Mouse (Mus musculus) heart, embryonic 13.5 days (tissue): Measurements from ENCODE around the gene Enpp7. TPM values are rescaled to one million over a fixed set of nuclear protein-coding genes. Genes with fewer than 3 reads are reported as not detected.

ENCODE experiments used
- ATAC-seq: fragments of 200-750 bp; cut with Nextera tagmentation; 2 replicates; pipeline ENCODE4 v1.8.0; 2017; ENCODE audit warnings: moderate TSS enrichment; ENCODE audit not compliant: insufficient number of reproducible peaks, low FRiP score, low TSS enrichment; ENCODE audit errors: extremely low read depth
- H3K27ac ChIP-seq: fragments of 300-500 bp; sonication (generic); replicated peaks from 2 replicates; pipeline ENCODE4 v1.5.1; 2015; ENCODE audit warnings: moderate library complexity, mild to moderate bottlenecking, inconsistent platforms
- H3K27me3 ChIP-seq: fragments of 300-500 bp; sonication (generic); replicated peaks from 2 replicates; pipeline ENCODE4 v1.6.1; 2015; ENCODE audit warnings: mild to moderate bottlenecking, inconsistent platforms
- H3K36me3 ChIP-seq: fragments of 300-500 bp; sonication (generic); 2 replicates; pipeline ENCODE4 v1.6.1; 2015; ENCODE audit warnings: mild to moderate bottlenecking, inconsistent platforms
- H3K4me1 ChIP-seq: fragments of 300-500 bp; sonication (generic); 2 replicates; pipeline ENCODE4 v1.6.1; 2015; ENCODE audit warnings: inconsistent platforms
- H3K4me2 ChIP-seq: fragments of 300-500 bp; sonication (generic); 2 replicates; pipeline ENCODE4 v1.6.1; 2015; ENCODE audit warnings: inconsistent platforms, mild to moderate bottlenecking, moderate library complexity
- H3K4me3 ChIP-seq: fragments of 300-500 bp; sonication (generic); 2 replicates; pipeline ENCODE4 v1.5.1; 2015; ENCODE audit warnings: moderate library complexity, mild to moderate bottlenecking, inconsistent platforms
- H3K9ac ChIP-seq: fragments of 300-500 bp; sonication (generic); 2 replicates; pipeline ENCODE4 v1.6.1; 2015; ENCODE audit warnings: inconsistent platforms, mild to moderate bottlenecking, moderate library complexity
- H3K9me3 ChIP-seq: fragments of 300-500 bp; sonication (generic); 2 replicates; pipeline ENCODE4 v1.6.1; 2016; ENCODE audit warnings: inconsistent platforms
- WGBS: fragments of 180-500 bp; shearing (Covaris S2); methylation state at CpG from one replicate; pipeline ENCODE4 v1.1.7; 2015; ENCODE audit warnings: mixed read lengths; 5-methylcytosine and 5-hydroxymethylcytosine counted together
- polyA plus RNA-seq: library from polyadenylated mRNA; unstranded; fragments of >200 nt; fragmentation: Nextera tagmentation; extraction: Ambion mirVana; gene quantifications from 2 replicates; pipeline ENCODE4 v1.2.1, GENCODE M21; 2015

Enpp7 gene
- not detected in 2 replicates for polyA plus RNA-seq

DNA sequence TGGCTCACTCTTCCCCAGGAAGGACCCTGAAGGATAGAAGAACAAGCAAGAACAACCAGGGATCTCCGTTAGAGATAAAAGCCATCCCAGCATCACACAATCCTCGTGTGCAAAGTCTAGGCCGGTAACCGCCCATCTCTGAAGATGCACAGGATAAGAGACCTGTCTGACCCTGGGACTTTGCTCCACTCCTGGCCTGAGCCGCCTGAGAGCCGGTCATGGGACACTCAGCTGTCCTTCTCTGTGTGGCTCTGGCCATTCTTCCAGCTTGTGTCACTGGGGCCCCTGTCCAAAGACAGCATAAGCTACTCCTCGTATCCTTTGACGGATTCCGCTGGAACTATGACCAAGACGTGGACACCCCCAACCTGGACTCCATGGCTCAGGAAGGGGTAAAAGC is at the start of gene Enpp7:
Gene Enpp7, plus strand, starts transcription at position 190 of the 400 bp plus-strand sequence.
- H3K4me3 ChIP-seq: no peak within 1 kb of the TSS
- peaks cover 23% of the 10 kb centered on the region for H3K27me3 ChIP-seq
- WGBS: 80% methylated on average over 10 of the region's 10 CpGs
- H3K4me1 ChIP-seq: peaks cover 20% of the 10 kb centered on the region
- no peaks in the 10 kb centered on the region for H3K36me3 ChIP-seq
- H3K9me3 ChIP-seq: no peaks in the 10 kb centered on the region
- no peak within 1 kb of the TSS for H3K9ac ChIP-seq
- H3K4me2 ChIP-seq: no peak within 1 kb of the TSS
- ATAC-seq: no peak
- no peak within 1 kb of the TSS for H3K27ac ChIP-seq

DNA sequence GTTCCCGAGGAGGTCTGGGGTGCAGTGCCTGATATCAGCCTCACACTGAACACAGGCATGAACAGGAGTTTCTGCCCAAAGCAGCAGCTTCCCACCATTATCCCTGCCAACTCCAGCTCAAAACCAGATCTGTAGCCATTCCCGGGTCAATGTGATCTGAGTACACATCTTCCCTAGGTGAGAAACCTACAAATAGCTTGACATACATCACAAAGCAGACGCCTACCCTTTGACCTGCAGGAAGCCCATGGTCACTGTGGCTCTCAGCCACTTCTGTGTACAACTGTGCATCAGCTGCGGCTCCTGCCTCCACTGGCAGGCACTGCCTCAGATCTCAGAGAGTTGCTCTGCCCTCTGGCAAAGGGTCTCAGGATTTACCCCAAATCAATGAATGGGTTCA is 48.3 kb upstream of the Enpp7 start:
- H3K9me3 ChIP-seq: no peaks in the 10 kb centered on the region
- 74% methylated on average over 4 of the region's 4 CpGs for WGBS
- H3K27me3 ChIP-seq: peaks cover 48% of the 10 kb centered on the region
- H3K36me3 ChIP-seq: no peaks in the 10 kb centered on the region
- no peak overlapping the region for H3K9ac ChIP-seq
- ATAC-seq: no peak
- no peak overlapping the region for H3K4me3 ChIP-seq
- H3K27ac ChIP-seq: no peak overlapping the region
- no peak overlapping the region for H3K4me2 ChIP-seq
- no peaks in the 10 kb centered on the region for H3K4me1 ChIP-seq

DNA sequence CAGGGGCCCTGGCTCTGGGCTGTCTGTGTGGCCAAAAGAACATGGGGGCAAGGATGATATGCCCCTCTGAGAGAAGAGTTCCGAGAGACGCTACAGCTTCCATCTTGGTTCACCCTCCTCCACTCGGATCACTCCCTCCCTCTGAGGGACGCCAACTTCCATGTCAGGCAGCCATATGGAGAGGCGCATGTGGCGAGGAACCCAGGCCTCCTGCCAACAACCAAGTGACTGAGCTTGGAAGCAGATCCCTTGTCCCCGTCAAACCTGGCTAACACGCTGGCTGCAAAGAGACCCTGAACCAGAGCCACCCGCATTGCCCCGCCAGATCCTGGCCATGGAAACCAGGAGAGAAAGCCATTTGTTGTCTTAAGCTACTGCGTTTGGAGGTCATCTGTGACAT is 47.4 kb upstream of the Enpp7 start:
- WGBS: 78% methylated on average over 11 of the region's 11 CpGs
- peaks cover 51% of the 10 kb centered on the region for H3K27me3 ChIP-seq
- no peak overlapping the region for H3K4me3 ChIP-seq
- H3K9me3 ChIP-seq: no peaks in the 10 kb centered on the region
- H3K4me2 ChIP-seq: no peak overlapping the region
- no peak overlapping the region for H3K9ac ChIP-seq
- ATAC-seq: no peak
- H3K4me1 ChIP-seq: no peaks in the 10 kb centered on the region
- no peak overlapping the region for H3K27ac ChIP-seq
- no peaks in the 10 kb centered on the region for H3K36me3 ChIP-seq

DNA sequence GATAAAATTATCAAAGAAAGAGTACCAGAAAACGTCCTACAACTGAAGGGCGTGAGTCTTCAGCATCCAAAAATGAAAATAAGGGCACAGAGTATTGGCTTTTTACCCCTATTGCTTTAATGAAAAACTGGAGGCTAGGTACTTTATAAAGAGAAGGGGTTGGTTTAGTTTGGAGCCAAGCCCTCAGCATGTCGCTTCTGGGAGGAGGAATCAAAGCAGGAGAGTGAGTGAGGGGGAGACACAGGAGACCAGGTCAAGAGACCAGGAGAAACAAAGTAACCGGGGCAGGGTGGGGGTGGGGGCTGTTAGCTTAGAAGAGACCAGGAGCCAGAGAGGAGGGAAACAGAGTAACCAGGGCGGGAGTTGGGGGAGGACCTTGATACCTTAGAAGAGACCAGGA is 46.7 kb upstream of the Enpp7 start:
- Histone ChIP-seq H3K9ac (no peak overlapping the region), H3K36me3 (no peaks in the 10 kb centered on the region), H3K4me2 (no peak overlapping the region), H3K4me1 (no peaks in the 10 kb centered on the region), H3K27ac (no peak overlapping the region), H3K27me3 (peaks cover 58% of the 10 kb centered on the region), H3K4me3 (no peak overlapping the region), H3K9me3 (no peaks in the 10 kb centered on the region)
- no peak for ATAC-seq
- 43% methylated on average over 5 of the region's 5 CpGs for WGBS

DNA sequence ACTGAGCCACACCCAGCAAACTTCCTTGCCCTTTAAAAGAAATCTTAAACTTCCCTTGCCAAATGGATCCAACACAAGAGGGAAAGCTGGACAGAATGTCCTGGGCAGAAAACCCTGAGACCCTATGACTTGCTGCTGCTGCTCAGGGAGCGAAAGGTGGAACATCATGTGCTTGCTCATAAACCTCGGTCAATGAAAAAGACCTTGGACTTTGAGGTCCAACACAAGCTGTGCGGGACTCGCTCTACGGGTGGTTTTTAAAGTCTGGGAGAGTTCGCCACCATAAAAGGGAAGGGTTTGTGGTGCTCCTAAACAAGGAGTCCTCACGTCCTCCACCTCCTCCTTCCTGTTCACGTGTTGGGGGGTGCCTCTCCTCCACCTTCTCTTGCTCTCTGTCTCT is 42.1 kb upstream of the Enpp7 start:
- H3K36me3 ChIP-seq: no peaks in the 10 kb centered on the region
- H3K4me2 ChIP-seq: no peak overlapping the region
- WGBS: 72% methylated on average over 8 of the region's 8 CpGs
- no peak overlapping the region for H3K27ac ChIP-seq
- no peak overlapping the region for H3K4me3 ChIP-seq
- no peaks in the 10 kb centered on the region for H3K9me3 ChIP-seq
- no peak for ATAC-seq
- H3K4me1 ChIP-seq: no peaks in the 10 kb centered on the region
- no peak overlapping the region for H3K9ac ChIP-seq
- peaks cover 73% of the 10 kb centered on the region for H3K27me3 ChIP-seq

DNA sequence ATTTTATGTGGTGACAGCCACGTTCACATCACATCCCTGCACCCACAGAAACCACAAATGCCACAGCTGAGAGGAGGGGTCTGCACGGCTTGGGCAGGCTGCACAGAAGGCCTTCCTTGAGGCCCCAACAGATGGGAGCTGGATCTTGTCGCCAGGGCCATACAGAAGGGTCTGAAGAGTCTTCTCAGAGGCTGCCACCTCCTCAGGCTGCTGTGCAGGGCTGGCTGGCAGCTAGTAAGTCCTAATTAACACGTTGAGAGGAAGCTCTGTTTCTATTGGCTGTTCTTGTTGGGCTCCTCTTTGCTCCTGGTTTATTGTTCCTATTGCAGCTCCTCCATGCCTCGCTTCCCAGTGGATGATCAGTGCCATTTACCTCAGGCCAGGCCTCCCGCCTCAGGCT is 33.0 kb upstream of the Enpp7 start:
- no peaks in the 10 kb centered on the region for H3K9me3 ChIP-seq
- WGBS: 39% methylated on average over 6 of the region's 6 CpGs
- H3K4me1 ChIP-seq: peaks cover 23% of the 10 kb centered on the region
- no peak overlapping the region for H3K27ac ChIP-seq
- no peak overlapping the region for H3K4me2 ChIP-seq
- ATAC-seq: no peak
- no peak overlapping the region for H3K9ac ChIP-seq
- peaks cover 29% of the 10 kb centered on the region for H3K27me3 ChIP-seq
- H3K36me3 ChIP-seq: no peaks in the 10 kb centered on the region
- no peak overlapping the region for H3K4me3 ChIP-seq

DNA sequence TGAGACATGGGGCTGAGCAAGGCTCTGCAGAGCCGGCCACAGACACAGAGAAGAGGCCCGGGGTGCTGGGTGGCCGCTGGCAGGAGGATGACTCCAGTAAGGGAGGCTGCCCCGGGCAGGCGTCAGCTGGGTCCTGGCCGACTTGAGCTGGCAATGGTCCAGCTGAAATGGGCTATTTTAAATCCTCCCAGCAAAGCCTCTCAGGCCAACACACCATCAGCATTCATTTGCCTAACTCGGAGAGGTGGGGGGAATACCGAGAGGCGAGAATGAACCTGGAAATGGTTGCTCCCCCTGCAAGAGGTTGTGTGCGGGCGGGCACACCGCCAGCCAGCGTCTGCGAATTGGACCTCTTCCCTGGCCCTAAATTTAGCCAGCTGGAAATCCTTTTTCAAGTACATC is 30.9 kb upstream of the Enpp7 start:
- Histone ChIP-seq H3K9me3 (no peaks in the 10 kb centered on the region), H3K36me3 (no peaks in the 10 kb centered on the region), H3K4me3 (no peak overlapping the region; the same call in 1 of the 2 replicates), H3K27ac (peak overlapping the region; percentile 63), H3K4me1 (peaks cover 23% of the 10 kb centered on the region), H3K27me3 (peaks cover 21% of the 10 kb centered on the region), H3K9ac (peak overlapping the region; percentile 37; the same call in 1 of the 2 replicates), H3K4me2 (peak overlapping the region; percentile 53)
- WGBS: 34% methylated on average over 14 of the region's 14 CpGs
- ATAC-seq: peak; percentile 28; the same call in 1 of the 2 replicates

DNA sequence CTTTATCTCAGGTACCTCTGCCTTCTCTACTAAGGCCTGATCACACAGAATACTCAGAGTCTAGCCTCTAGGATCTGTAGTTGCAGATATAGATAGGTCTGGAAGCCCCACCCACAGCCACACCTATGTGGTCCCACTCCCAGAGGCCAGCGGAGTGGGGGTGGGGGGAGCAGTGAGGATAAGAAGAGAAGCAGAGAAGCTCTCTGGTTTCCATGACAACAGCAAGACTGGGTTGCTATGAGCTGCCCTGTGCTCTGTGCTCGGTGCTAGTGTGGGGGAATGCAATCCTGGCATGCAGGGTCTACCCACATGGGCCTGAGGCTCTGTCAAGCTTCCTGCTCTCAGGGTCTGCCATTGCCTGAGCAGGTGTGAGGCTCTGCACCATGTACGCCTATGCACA is 27.3 kb upstream of the Enpp7 start:
- 61% methylated on average over 3 of the region's 3 CpGs for WGBS
- ATAC-seq: no peak
- Histone ChIP-seq H3K36me3 (no peaks in the 10 kb centered on the region), H3K9me3 (no peaks in the 10 kb centered on the region), H3K27ac (no peak overlapping the region), H3K4me1 (peaks cover 19% of the 10 kb centered on the region), H3K27me3 (peaks cover 49% of the 10 kb centered on the region), H3K9ac (no peak overlapping the region), H3K4me3 (no peak overlapping the region), H3K4me2 (no peak overlapping the region)

DNA sequence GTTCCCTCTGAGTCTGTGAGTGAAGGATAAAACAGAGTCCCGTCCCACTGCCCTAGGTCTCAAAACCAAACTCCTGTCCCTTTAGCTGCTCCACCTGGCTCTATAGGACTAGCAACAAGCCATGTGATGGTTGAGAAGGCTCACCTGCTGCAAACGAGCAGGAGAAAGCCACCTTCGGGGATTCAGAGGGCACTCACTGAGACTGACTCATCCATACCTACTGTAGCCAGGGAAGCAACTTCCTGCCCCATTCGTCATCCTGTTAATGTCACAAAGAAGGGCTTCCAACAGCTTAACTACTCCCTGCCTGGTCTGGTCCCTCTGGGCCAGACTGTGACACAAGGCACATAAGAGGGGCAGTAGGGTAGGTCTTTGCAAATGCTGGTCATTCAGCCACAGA is 25.5 kb upstream of the Enpp7 start:
- no peak for ATAC-seq
- 50% methylated on average over 4 of the region's 4 CpGs for WGBS

DNA sequence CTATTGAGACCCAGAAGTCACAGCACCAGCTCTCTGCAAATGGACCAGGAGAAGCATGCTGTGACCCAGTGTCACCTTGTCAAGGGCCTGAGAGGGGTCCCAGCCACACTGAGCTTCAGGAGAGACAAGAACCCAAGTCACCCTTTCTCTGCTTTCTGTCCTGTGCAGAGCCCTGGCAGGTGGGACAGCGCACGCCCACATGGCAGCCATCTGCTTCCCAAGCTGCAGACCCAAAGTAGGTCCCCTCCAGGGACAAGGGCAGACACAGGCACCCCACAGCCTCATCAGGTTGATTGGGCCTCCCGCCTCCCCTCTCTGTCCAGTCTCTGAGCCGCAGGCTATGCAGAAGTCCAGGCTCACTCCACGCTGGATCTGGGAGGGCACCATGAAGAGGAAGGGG is 24.1 kb upstream of the Enpp7 start:
- 80% methylated on average over 5 of the region's 5 CpGs for WGBS
- Histone ChIP-seq H3K9ac (no peak overlapping the region), H3K27me3 (peaks cover 76% of the 10 kb centered on the region), H3K4me3 (no peak overlapping the region), H3K4me1 (no peaks in the 10 kb centered on the region), H3K4me2 (no peak overlapping the region), H3K9me3 (no peaks in the 10 kb centered on the region), H3K36me3 (no peaks in the 10 kb centered on the region), H3K27ac (no peak overlapping the region)
- ATAC-seq: no peak

More for the DNA sequence above, 25.5 kb upstream of the Enpp7 start:
- Histone ChIP-seq H3K27ac (no peak overlapping the region), H3K9ac (no peak overlapping the region), H3K27me3 (peaks cover 66% of the 10 kb centered on the region), H3K4me1 (peaks cover 9% of the 10 kb centered on the region), H3K4me3 (no peak overlapping the region), H3K9me3 (no peaks in the 10 kb centered on the region), H3K36me3 (no peaks in the 10 kb centered on the region), H3K4me2 (no peak overlapping the region)

DNA sequence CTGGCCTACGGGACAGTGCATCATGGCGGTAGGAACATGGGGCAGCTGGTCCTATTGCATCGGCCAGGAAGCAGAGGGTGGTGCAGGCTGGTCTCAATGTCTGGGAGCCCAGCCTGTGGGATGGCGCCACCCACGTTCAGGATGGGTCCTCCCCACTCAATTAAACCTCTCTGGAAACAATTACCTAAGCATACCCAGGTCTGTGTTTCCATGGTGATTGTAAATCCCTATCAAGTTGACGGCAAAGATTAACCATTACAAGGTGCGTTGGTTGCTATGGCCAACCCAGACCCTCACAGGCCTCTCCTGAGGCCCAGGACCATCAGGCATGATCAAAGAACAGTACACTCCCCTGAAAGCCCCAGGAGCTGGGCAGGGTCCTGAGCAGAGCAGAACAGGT is 22.9 kb upstream of the Enpp7 start:
- ATAC-seq: no peak
- Histone ChIP-seq H3K36me3 (no peaks in the 10 kb centered on the region), H3K9me3 (no peaks in the 10 kb centered on the region), H3K27ac (no peak overlapping the region), H3K4me3 (no peak overlapping the region), H3K4me2 (no peak overlapping the region), H3K9ac (no peak overlapping the region), H3K27me3 (peaks cover 79% of the 10 kb centered on the region), H3K4me1 (no peaks in the 10 kb centered on the region)
- WGBS: 70% methylated on average over 7 of the region's 7 CpGs

DNA sequence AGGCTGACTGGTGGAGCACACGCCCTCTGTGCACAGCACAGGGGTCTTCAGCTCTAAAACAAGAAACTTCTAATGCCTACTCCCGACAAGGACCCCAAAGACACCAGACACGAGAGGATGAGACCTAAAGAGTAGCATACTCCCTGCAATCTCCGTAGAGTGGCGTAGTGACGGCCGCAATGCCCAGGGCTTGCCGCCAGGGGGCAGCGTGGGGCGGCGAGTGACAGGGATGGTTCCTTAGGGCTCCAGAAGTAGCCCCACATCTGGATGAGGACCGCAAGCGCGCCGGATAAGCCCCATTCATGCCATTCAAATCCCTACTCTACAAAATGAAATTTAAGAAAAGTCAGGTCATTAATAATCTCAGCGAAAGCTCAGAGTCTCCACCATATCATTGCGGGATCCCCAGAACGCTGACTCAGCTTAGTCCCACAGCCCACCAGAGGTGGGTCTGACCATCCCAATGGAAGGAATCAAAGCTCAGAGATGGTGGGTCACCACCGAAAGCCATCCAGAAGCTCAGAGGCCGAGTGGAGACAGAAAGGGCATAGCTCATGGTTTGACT is 16.4 kb upstream of the Enpp7 start:
- ATAC-seq: no peak
- Histone ChIP-seq H3K9me3 (no peaks in the 10 kb centered on the region), H3K36me3 (no peaks in the 10 kb centered on the region), H3K27ac (no peak overlapping the region), H3K9ac (no peak overlapping the region), H3K27me3 (peaks cover 92% of the 10 kb centered on the region), H3K4me1 (peaks cover 5% of the 10 kb centered on the region), H3K4me2 (no peak overlapping the region), H3K4me3 (no peak overlapping the region)
- WGBS: 34% methylated on average over 20 of the region's 20 CpGs
